Mouse (Mus musculus): ENCODE results near the gene Ppl. TPM values are rescaled to one million over a fixed set of nuclear protein-coding genes. Genes with fewer than 3 reads are reported as not detected.

The Ppl gene
- total RNA-seq, 1 experiment, result 4.1 TPM

GRCm38 (mm10) chr16:5159248-5159647, 27.0 kb upstream of the Ppl start:
- in situ Hi-C loops (cut with MboI; ENCODE audit: low sequenced_read_pairs in 2 of 2, unreplicated experiment in 2 of 2), result no loop called here
- Histone ChIP-seq H3K4me3 (ENCODE audit: insufficient read depth in 1 of 2, low read depth in 1 of 2, low read length in 2 of 2, poor library complexity in 1 of 2, severe bottlenecking in 1 of 2) (no peak overlapping the region), H3K9me3 (ENCODE audit: control insufficient read depth, insufficient read depth, low read depth, low read length) (no peaks in the 10 kb centered on the region), H3K4me1 (ENCODE audit: control insufficient read depth in 2 of 2, insufficient read depth in 2 of 2, low read length in 2 of 2, poor library complexity in 1 of 2) (peaks cover 0 to 5% of the 10 kb centered on the region in 2 experiments; a peak in 1 of 4 replicates), H3K36me3 (ENCODE audit: control insufficient read depth, insufficient read depth, low read length, poor library complexity, severe bottlenecking) (no peaks in the 10 kb centered on the region), H3K27ac (ENCODE audit: insufficient read depth, low read depth, low read length, poor library complexity, severe bottlenecking) (no peak overlapping the region), H3K9ac (ENCODE audit: insufficient read depth, low read depth, low read length, poor library complexity, severe bottlenecking) (no peak overlapping the region)
- no peak for TF ChIP-seq ZC3H11A (IDR thresholded peaks at IDR 0.05; ENCODE audit: borderline replicate concordance, low read depth, low read length)
- no peak for TF ChIP-seq HCFC1 (IDR thresholded peaks at IDR 0.05; ENCODE audit: borderline replicate concordance, insufficient read depth, low read length)
- TF ChIP-seq ZNF384 (IDR thresholded peaks at IDR 0.05; ENCODE audit: low read depth, low read length), result no peak
- no peak for TF ChIP-seq MAFK (IDR thresholded peaks at IDR 0.05; ENCODE audit: insufficient read depth, low read depth, low read length)
- TF ChIP-seq CHD2 (IDR thresholded peaks at IDR 0.05; ENCODE audit: low read depth, low read length), result no peak
- no peak for DNase-seq (ENCODE audit: low read depth, low spot score)

DNA sequence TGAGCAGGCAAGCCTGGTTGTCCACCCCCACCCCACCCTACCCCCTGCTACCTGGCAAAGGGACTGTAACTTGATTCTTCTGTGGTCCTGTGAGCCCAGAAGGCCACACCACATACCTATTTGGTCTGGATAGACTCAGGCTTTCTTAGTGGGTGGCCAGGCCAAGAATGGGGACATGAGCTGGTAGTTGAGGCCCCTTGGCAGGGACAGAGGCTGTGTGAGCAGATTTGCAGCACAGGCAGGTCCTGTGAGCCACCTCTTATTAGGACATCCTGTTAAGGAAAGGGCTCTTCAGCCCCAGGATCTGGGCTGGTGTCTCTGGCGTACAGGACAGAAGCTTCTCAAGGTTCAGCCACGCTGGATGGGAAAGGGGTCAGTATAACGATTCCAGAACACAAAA, 24.9 kb upstream of the Ppl start:
- TF ChIP-seq HCFC1 (IDR thresholded peaks at IDR 0.05; ENCODE audit: borderline replicate concordance, insufficient read depth, low read length) (no peak), ZNF384 (IDR thresholded peaks at IDR 0.05; ENCODE audit: low read depth, low read length) (no peak), CHD2 (IDR thresholded peaks at IDR 0.05; ENCODE audit: low read depth, low read length) (no peak)
- no peak overlapping the region for H3K27ac ChIP-seq (ENCODE audit: insufficient read depth, low read depth, low read length, poor library complexity, severe bottlenecking)
- H3K9ac ChIP-seq (ENCODE audit: insufficient read depth, low read depth, low read length, poor library complexity, severe bottlenecking), result no peak overlapping the region
- H3K4me3 ChIP-seq (ENCODE audit: insufficient read depth in 1 of 2, low read depth in 1 of 2, low read length in 2 of 2, poor library complexity in 1 of 2, severe bottlenecking in 1 of 2), result no peak overlapping the region
- in situ Hi-C loops (cut with MboI; ENCODE audit: low sequenced_read_pairs in 2 of 2, unreplicated experiment in 2 of 2), result no loop called here
- H3K9me3 ChIP-seq (ENCODE audit: control insufficient read depth, insufficient read depth, low read depth, low read length), result no peaks in the 10 kb centered on the region
- no peaks in the 10 kb centered on the region for H3K36me3 ChIP-seq (ENCODE audit: control insufficient read depth, insufficient read depth, low read length, poor library complexity, severe bottlenecking)
- DNase-seq (ENCODE audit: low read depth, low spot score), result no peak
- H3K4me1 ChIP-seq (ENCODE audit: control insufficient read depth in 2 of 2, insufficient read depth in 2 of 2, low read length in 2 of 2, poor library complexity in 1 of 2), result peaks cover 0 to 5% of the 10 kb centered on the region in 2 experiments; a peak in 1 of 4 replicates

GRCm38 (mm10) chr16:5156495-5156894, 24.3 kb upstream of the Ppl start:
- peaks cover 0 to 5% of the 10 kb centered on the region in 2 experiments; a peak in 1 of 4 replicates for H3K4me1 ChIP-seq (ENCODE audit: control insufficient read depth in 2 of 2, insufficient read depth in 2 of 2, low read length in 2 of 2, poor library complexity in 1 of 2)
- H3K4me3 ChIP-seq (ENCODE audit: insufficient read depth in 1 of 2, low read depth in 1 of 2, low read length in 2 of 2, poor library complexity in 1 of 2, severe bottlenecking in 1 of 2), result no peak overlapping the region
- H3K9ac ChIP-seq (ENCODE audit: insufficient read depth, low read depth, low read length, poor library complexity, severe bottlenecking), result no peak overlapping the region
- no peak for DNase-seq (ENCODE audit: low read depth, low spot score)
- H3K27ac ChIP-seq (ENCODE audit: insufficient read depth, low read depth, low read length, poor library complexity, severe bottlenecking), result no peak overlapping the region
- H3K9me3 ChIP-seq (ENCODE audit: control insufficient read depth, insufficient read depth, low read depth, low read length), result no peaks in the 10 kb centered on the region
- no peak for TF ChIP-seq HCFC1 (IDR thresholded peaks at IDR 0.05; ENCODE audit: borderline replicate concordance, insufficient read depth, low read length)
- TF ChIP-seq ZC3H11A (IDR thresholded peaks at IDR 0.05; ENCODE audit: borderline replicate concordance, low read depth, low read length), result no peak
- no peak for TF ChIP-seq CHD2 (IDR thresholded peaks at IDR 0.05; ENCODE audit: low read depth, low read length)
- TF ChIP-seq ZNF384 (IDR thresholded peaks at IDR 0.05; ENCODE audit: low read depth, low read length), result no peak
- no peak for TF ChIP-seq MAFK (IDR thresholded peaks at IDR 0.05; ENCODE audit: insufficient read depth, low read depth, low read length)
- in situ Hi-C loops (cut with MboI; ENCODE audit: low sequenced_read_pairs in 2 of 2, unreplicated experiment in 2 of 2), result no loop called here
- H3K36me3 ChIP-seq (ENCODE audit: control insufficient read depth, insufficient read depth, low read length, poor library complexity, severe bottlenecking), result no peaks in the 10 kb centered on the region

GRCm38 (mm10) chr16:5155014-5155413, 22.8 kb upstream of the Ppl start:
- Histone ChIP-seq H3K27ac (ENCODE audit: insufficient read depth, low read depth, low read length, poor library complexity, severe bottlenecking) (no peak overlapping the region), H3K9ac (ENCODE audit: insufficient read depth, low read depth, low read length, poor library complexity, severe bottlenecking) (no peak overlapping the region), H3K9me3 (ENCODE audit: control insufficient read depth, insufficient read depth, low read depth, low read length) (no peaks in the 10 kb centered on the region), H3K4me3 (ENCODE audit: insufficient read depth in 1 of 2, low read depth in 1 of 2, low read length in 2 of 2, poor library complexity in 1 of 2, severe bottlenecking in 1 of 2) (no peak overlapping the region), H3K36me3 (ENCODE audit: control insufficient read depth, insufficient read depth, low read length, poor library complexity, severe bottlenecking) (no peaks in the 10 kb centered on the region), H3K4me1 (ENCODE audit: control insufficient read depth in 2 of 2, insufficient read depth in 2 of 2, low read length in 2 of 2, poor library complexity in 1 of 2) (peaks cover 0 to 5% of the 10 kb centered on the region in 2 experiments; a peak in 1 of 4 replicates)
- in situ Hi-C loops (cut with MboI; ENCODE audit: low sequenced_read_pairs in 2 of 2, unreplicated experiment in 2 of 2), result no loop called here
- no peak for DNase-seq (ENCODE audit: low read depth, low spot score)
- TF ChIP-seq ZC3H11A (IDR thresholded peaks at IDR 0.05; ENCODE audit: borderline replicate concordance, low read depth, low read length) (no peak), MAFK (IDR thresholded peaks at IDR 0.05; ENCODE audit: insufficient read depth, low read depth, low read length) (no peak), CHD2 (IDR thresholded peaks at IDR 0.05; ENCODE audit: low read depth, low read length) (no peak), ZNF384 (IDR thresholded peaks at IDR 0.05; ENCODE audit: low read depth, low read length) (no peak), HCFC1 (IDR thresholded peaks at IDR 0.05; ENCODE audit: borderline replicate concordance, insufficient read depth, low read length) (no peak)

Data from ES-E14 (cell line).